Mouse (Mus musculus): Measurements from ENCODE around the gene Sec24a. TPM values are rescaled to one million over a fixed set of nuclear protein-coding genes. Genes with fewer than 3 reads are reported as not detected.

The Sec24a gene
- polyA plus RNA-seq, 1 experiment from 2014 or later, result 12.7 TPM

- peak overlapping the region; percentile 83 for H3K27ac ChIP-seq
- 56% methylated on average over 15 of the region's 15 CpGs for WGBS
- H3K4me2 ChIP-seq, result peak overlapping the region; percentile 93
- H3K36me3 ChIP-seq, result peaks cover 37% of the 10 kb centered on the region
- peaks cover 11% of the 10 kb centered on the region; the same call in 1 of the 2 replicates for H3K27me3 ChIP-seq
- H3K4me3 ChIP-seq (replicated peaks), result 0 out of 2 replicates have a peak overlapping the region, but pooled peaks have one; percentile 4
- ATAC-seq (ENCODE audit: insufficient number of reproducible peaks, insufficient read depth, low FRiP score, low TSS enrichment, low read depth), result no peak
- H3K4me1 ChIP-seq (replicated peaks), result peaks cover 57% of the 10 kb centered on the region
- no peaks in the 10 kb centered on the region; the same call in 1 of the 2 replicates for H3K9me3 ChIP-seq
- no peak overlapping the region for H3K9ac ChIP-seq (replicated peaks)
Measured at GRCm38 (mm10) chr11:51646751-51647667, 116.4 kb downstream of the Sec24a start.

- peaks cover 57% of the 10 kb centered on the region for H3K4me1 ChIP-seq (replicated peaks)
- H3K4me3 ChIP-seq (replicated peaks), result no peak overlapping the region
- H3K9me3 ChIP-seq, result no peaks in the 10 kb centered on the region
- no peak overlapping the region for H3K9ac ChIP-seq (replicated peaks)
- H3K27ac ChIP-seq, result no peak overlapping the region
- no peak overlapping the region for H3K4me2 ChIP-seq
- ATAC-seq (ENCODE audit: insufficient number of reproducible peaks, insufficient read depth, low FRiP score, low TSS enrichment, low read depth), result no peak
- peaks cover 11% of the 10 kb centered on the region; the same call in 1 of the 2 replicates for H3K27me3 ChIP-seq
- 69% methylated on average over 7 of the region's 7 CpGs for WGBS
- peaks cover 37% of the 10 kb centered on the region for H3K36me3 ChIP-seq
Measured at GRCm38 (mm10) chr11:51646245-51646644, 117.2 kb downstream of the Sec24a start.

GRCm38 (mm10) chr11:51645293-51645692 lies 118.1 kb downstream of the Sec24a start:
- peaks cover 37% of the 10 kb centered on the region for H3K36me3 ChIP-seq
- H3K27ac ChIP-seq, result no peak overlapping the region
- peaks cover 11% of the 10 kb centered on the region; the same call in 1 of the 2 replicates for H3K27me3 ChIP-seq
- H3K9ac ChIP-seq (replicated peaks), result 0 out of 2 replicates have a peak overlapping the region, but pooled peaks have one; percentile 42
- no peak for ATAC-seq (ENCODE audit: insufficient number of reproducible peaks, insufficient read depth, low FRiP score, low TSS enrichment, low read depth)
- H3K4me3 ChIP-seq (replicated peaks), result no peak overlapping the region
- no peaks in the 10 kb centered on the region for H3K9me3 ChIP-seq
- no peak overlapping the region for H3K4me2 ChIP-seq
- H3K4me1 ChIP-seq (replicated peaks), result peaks cover 51% of the 10 kb centered on the region
- WGBS, result 86% methylated on average over 13 of the region's 13 CpGs

GRCm38 (mm10) chr11:51644217-51644616 lies 119.2 kb downstream of the Sec24a start:
- Histone ChIP-seq H3K4me2 (peak overlapping the region; percentile 24; the same call in 1 of the 2 replicates), H3K9ac (replicated peaks) (no peak overlapping the region), H3K36me3 (peaks cover 37% of the 10 kb centered on the region), H3K27ac (0 out of 2 replicates have a peak overlapping the region, but pooled peaks have one; percentile 29), H3K4me3 (replicated peaks) (no peak overlapping the region), H3K9me3 (no peaks in the 10 kb centered on the region), H3K27me3 (0 out of 2 replicates have a peak, but pooled peaks cover 6% of the 10 kb centered on the region), H3K4me1 (replicated peaks) (peaks cover 40% of the 10 kb centered on the region)
- WGBS, result 76% methylated on average over 16 of the region's 16 CpGs
- no peak for ATAC-seq (ENCODE audit: insufficient number of reproducible peaks, insufficient read depth, low FRiP score, low TSS enrichment, low read depth)

GRCm38 (mm10) chr11:51643761-51644160 lies 119.7 kb downstream of the Sec24a start:
- Histone ChIP-seq H3K9me3 (no peaks in the 10 kb centered on the region), H3K4me2 (peak overlapping the region; percentile 24; the same call in 1 of the 2 replicates), H3K4me1 (replicated peaks) (peaks cover 35% of the 10 kb centered on the region), H3K9ac (replicated peaks) (no peak overlapping the region), H3K4me3 (replicated peaks) (0 out of 2 replicates have a peak overlapping the region, but pooled peaks have one; percentile 3), H3K36me3 (peaks cover 37% of the 10 kb centered on the region), H3K27ac (peak overlapping the region; percentile 29; the same call in 1 of the 2 replicates), H3K27me3 (0 out of 2 replicates have a peak, but pooled peaks cover 6% of the 10 kb centered on the region)
- no peak for ATAC-seq (ENCODE audit: insufficient number of reproducible peaks, insufficient read depth, low FRiP score, low TSS enrichment, low read depth)
- WGBS, result 52% methylated on average over 15 of the region's 15 CpGs

GRCm38 (mm10) chr11:51643202-51643601 lies 120.2 kb downstream of the Sec24a start:
- Histone ChIP-seq H3K36me3 (peaks cover 37% of the 10 kb centered on the region), H3K9me3 (no peaks in the 10 kb centered on the region), H3K4me2 (0 out of 2 replicates have a peak overlapping the region, but pooled peaks have one; percentile 24), H3K27ac (peak overlapping the region; percentile 29; the same call in 1 of the 2 replicates), H3K27me3 (0 out of 2 replicates have a peak, but pooled peaks cover 6% of the 10 kb centered on the region), H3K4me3 (replicated peaks) (no peak overlapping the region), H3K9ac (replicated peaks) (no peak overlapping the region), H3K4me1 (replicated peaks) (peaks cover 30% of the 10 kb centered on the region)
- ATAC-seq (ENCODE audit: insufficient number of reproducible peaks, insufficient read depth, low FRiP score, low TSS enrichment, low read depth), result no peak
- WGBS, result 77% methylated on average over 9 of the region's 9 CpGs

Other genes starting within 250 kb of the Sec24a start
- gene Phykpl, start 178.9 kb downstream of the Sec24a start, polyA plus RNA-seq (2016; fragmentation: Nextera tagmentation; extraction: Ambion mirVana), result 15.0 and 16.9 TPM in 2 replicates
- 732 and 757 TPM in 2 replicates for gene Hnrnpab, start 156.8 kb downstream of the Sec24a start, polyA plus RNA-seq (2016; fragmentation: Nextera tagmentation; extraction: Ambion mirVana)
- gene Nhp2, start 143.9 kb downstream of the Sec24a start, polyA plus RNA-seq (2016; fragmentation: Nextera tagmentation; extraction: Ambion mirVana), result 145 and 149 TPM in 2 replicates
- gene Rmnd5b, start 127.7 kb downstream of the Sec24a start, polyA plus RNA-seq (2016; fragmentation: Nextera tagmentation; extraction: Ambion mirVana), result 41.5 and 42.6 TPM in 2 replicates
- gene N4bp3, start 112.8 kb downstream of the Sec24a start, polyA plus RNA-seq (2016; fragmentation: Nextera tagmentation; extraction: Ambion mirVana), result 28.0 and 29.5 TPM in 2 replicates
- 2.5 and 3.7 TPM in 2 replicates for gene D930048N14Rik, start 112.7 kb downstream of the Sec24a start, polyA plus RNA-seq (2016; fragmentation: Nextera tagmentation; extraction: Ambion mirVana)
- gene 0610009B22Rik, start 74.8 kb downstream of the Sec24a start, polyA plus RNA-seq (2016; fragmentation: Nextera tagmentation; extraction: Ambion mirVana), result 93.9 and 100 TPM in 2 replicates
- gene Sar1b, start 53 bp upstream of the Sec24a start, polyA plus RNA-seq (2016; fragmentation: Nextera tagmentation; extraction: Ambion mirVana), result 84.6 and 89.7 TPM in 2 replicates
- gene Jade2, start 94.0 kb upstream of the Sec24a start, polyA plus RNA-seq (2016; fragmentation: Nextera tagmentation; extraction: Ambion mirVana), result 1.6 TPM in 2 replicates
- 107 and 109 TPM in 2 replicates for gene Cdkn2aipnl, start 204.0 kb upstream of the Sec24a start, polyA plus RNA-seq (2016; fragmentation: Nextera tagmentation; extraction: Ambion mirVana)
- gene Ube2b, start 237.1 kb upstream of the Sec24a start, polyA plus RNA-seq (2016; fragmentation: Nextera tagmentation; extraction: Ambion mirVana), result 244 and 267 TPM in 2 replicates
- 13.4 and 15.8 TPM in 2 replicates for gene Cdkl3, start 240.6 kb upstream of the Sec24a start, polyA plus RNA-seq (2016; fragmentation: Nextera tagmentation; extraction: Ambion mirVana)